Mouse (Mus musculus): ENCODE measurements around the gene Adprhl1. TPM values are rescaled to one million over a fixed set of nuclear protein-coding genes. Genes with fewer than 3 reads are reported as not detected.

Gene Adprhl1
- not detected for total RNA-seq (2023)

DNA sequence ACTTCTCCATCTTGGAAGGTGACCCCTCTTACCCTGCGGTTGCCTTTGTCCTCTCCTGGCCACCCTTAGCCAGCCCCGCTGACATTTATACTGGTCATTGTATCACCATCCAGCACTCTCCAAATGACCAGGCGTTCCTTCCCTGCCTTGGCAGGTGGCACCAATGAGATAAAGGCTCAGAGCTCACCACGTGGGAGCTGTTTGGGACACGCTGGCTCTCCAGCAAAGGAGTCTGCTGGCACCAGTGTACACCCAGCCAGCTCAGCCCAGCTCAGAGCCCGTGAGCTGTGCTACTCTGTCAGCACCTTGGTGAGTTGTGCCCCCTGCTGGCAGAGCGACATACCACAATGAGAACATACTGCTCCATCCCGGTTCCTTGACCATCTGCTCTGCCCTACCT is at the start of gene Adprhl1:
Adprhl1 (minus strand) TSS at position 144 of the 400 bp plus-strand sequence.

DNA sequence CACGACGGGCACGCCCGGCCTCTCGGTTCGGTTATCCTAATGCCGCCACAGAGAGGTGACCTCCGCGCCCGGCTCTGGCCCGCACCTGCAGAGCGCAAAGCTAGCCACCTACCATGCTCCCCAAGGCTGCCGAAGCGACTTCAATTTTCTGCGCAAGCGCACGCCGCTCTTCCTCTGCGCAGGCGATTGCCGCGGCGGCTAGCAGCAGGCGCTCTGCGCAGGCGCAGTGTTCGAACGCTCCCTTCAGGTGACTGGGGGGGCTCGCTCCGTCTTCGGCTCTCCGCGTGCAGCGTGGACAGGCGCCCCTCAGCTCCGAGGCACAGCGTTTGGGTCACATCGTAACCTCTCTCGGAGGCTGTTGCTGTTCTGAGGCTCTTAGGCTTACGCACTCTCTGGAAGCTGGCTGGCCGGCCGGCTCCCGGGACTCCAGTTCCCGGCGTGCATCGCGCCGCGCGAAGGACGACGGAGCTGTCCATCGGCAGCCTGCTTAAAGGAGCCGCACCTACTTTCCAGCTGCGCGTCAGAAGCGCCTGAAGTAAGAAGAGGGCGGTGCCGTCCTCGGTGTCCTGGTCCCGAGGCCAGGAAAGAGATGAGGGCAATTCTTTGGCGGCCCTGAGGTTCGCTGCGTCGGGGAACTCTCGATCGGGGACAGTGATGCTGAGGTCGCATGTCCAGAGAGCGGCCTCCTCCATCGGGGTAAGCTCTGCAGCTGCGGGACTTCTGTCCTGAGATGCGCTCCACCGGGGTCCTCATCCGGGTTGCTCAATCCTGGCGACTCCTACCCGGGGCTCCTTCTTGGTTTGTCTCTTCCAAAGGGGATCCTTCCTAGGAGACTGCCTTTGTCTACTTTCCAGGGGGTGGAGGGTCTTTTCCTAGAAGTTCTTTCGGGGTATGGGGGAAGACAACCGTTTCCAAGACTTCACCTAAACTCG is 34.0 kb upstream of the Adprhl1 start, which contains the start of the genes Dcun1d2 and Tmco3:
Dcun1d2 (minus strand) TSS at position 440 of the 932 bp plus-strand sequence.
Tmco3 (plus strand) TSS at position 499 of the 932 bp plus-strand sequence.

DNA sequence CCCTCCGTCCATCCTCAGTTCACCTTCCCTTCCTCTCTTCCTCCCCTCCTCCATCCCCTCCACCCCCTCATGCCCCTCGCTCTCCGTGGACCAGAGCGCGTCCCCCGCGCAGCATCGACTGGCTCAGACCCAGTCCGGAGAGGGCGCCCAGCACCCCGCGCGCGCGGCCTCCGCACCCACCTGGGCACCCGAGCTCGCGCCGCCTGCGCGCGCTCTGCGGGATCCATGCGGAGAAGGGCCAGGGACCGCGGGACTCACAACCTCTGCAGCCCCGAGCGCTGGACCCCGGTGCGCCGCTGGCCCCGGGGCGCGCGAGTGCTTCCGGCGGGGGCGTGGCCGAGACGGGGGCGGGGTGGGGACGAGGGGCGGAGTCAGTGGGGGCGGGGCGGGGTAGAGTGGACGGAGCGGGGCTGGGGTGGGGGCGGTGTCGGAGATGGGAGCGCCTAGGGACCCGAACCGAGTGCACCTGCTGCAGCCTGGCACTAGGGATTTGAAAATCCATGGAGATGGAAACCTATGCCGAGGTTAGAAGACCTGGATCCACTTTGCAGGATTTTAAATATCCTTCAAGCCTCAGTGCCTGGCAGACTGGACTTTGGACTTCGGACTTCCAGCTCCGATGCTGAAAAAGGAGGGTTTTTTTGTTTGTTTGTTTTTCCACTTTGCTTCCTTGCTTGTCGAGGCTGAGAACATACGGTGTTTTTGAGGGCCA is 53.5 kb downstream of the Adprhl1 start, which contains the start of gene Grtp1:
Grtp1 (minus strand) TSS at position 320 of the 712 bp plus-strand sequence.

Other genes starting within 250 kb of the Adprhl1 start
- gene F7, start 228.1 kb downstream of the Adprhl1 start, total RNA-seq (2023): not detected
- not detected for gene F10, start 216.9 kb downstream of the Adprhl1 start, total RNA-seq (2023)
- gene Proz, start 193.2 kb downstream of the Adprhl1 start, total RNA-seq (2023): not detected
- 39.2 TPM for gene Pcid2, start 148.7 kb downstream of the Adprhl1 start, total RNA-seq (2023)
- 34.4 TPM for gene Cul4a, start 148.5 kb downstream of the Adprhl1 start, total RNA-seq (2023)
- gene Lamp1, start 95.0 kb downstream of the Adprhl1 start, total RNA-seq (2023): 87.8 TPM
- gene Grtp1, start 53.5 kb downstream of the Adprhl1 start, total RNA-seq (2023): not detected
- gene Dcun1d2, start 34.0 kb upstream of the Adprhl1 start, total RNA-seq (2023): 18.4 TPM
- 17.5 TPM for gene Tmco3, start 34.0 kb upstream of the Adprhl1 start, total RNA-seq (2023)
- gene Tfdp1, start 84.6 kb upstream of the Adprhl1 start, total RNA-seq (2023): 28.4 TPM
- gene Atp4b, start 142.7 kb upstream of the Adprhl1 start, total RNA-seq (2023): not detected
- 0.15 TPM for gene Grk1, start 150.9 kb upstream of the Adprhl1 start, total RNA-seq (2023)
- not detected for gene Tmem255b, start 181.0 kb upstream of the Adprhl1 start, total RNA-seq (2023)
- gene Gas6, start 240.3 kb upstream of the Adprhl1 start, total RNA-seq (2023): 0.18 TPM